Mouse (Mus musculus): ENCODE data around the gene Rabl6. TPM values are rescaled to one million over a fixed set of nuclear protein-coding genes. Genes with fewer than 3 reads are reported as not detected.

Rabl6 gene
- total RNA-seq, 2 experiments from 2014 or later, result 117 to 118 TPM

DNA sequence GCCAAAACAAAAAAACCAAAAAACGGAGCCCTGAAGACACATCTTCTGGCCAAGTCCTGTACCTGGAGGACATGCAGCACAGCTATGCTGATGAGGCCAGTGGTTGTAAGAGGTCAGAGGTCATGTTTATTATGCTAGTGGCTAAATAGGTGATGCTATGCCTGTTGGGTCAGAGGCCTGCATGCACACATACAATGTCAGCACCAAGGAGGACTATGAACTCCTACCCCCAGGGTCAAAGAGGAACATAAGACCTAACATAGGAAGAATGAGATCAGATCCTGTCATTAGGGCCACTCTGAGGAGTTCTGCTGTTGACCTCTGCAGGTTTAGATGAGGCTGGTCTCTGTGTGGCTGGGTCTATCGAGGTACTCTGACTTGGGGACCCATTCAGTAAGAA, 8.3 kb downstream of the Rabl6 start:
- intact Hi-C loops (cut with DNase I), result no loop called here
- DNase-seq (ENCODE audit: low spot score in 2 of 2), result no peak

DNA sequence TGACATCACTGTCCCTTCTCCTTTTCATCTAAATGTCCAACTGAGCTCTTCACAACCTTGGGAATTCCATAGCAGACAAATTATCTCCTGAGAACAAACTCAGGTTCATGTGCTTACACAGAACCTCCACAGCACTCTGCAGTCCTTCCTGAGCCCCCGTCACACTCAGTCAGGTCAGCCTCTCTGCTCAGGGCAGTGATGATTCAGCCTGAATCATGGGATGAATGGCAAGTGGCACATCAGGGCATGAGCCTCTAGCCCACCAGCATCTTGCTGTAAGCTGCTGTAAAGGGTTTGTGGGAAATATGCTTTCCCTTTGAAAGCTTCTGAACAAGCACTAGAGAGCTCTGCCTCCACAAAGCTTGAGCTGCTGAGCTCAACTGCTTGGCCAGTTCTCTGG, 9.6 kb downstream of the Rabl6 start:
- DNase-seq (ENCODE audit: low spot score in 2 of 2), result no peak
- intact Hi-C loops (cut with DNase I), result no loop called here

DNA sequence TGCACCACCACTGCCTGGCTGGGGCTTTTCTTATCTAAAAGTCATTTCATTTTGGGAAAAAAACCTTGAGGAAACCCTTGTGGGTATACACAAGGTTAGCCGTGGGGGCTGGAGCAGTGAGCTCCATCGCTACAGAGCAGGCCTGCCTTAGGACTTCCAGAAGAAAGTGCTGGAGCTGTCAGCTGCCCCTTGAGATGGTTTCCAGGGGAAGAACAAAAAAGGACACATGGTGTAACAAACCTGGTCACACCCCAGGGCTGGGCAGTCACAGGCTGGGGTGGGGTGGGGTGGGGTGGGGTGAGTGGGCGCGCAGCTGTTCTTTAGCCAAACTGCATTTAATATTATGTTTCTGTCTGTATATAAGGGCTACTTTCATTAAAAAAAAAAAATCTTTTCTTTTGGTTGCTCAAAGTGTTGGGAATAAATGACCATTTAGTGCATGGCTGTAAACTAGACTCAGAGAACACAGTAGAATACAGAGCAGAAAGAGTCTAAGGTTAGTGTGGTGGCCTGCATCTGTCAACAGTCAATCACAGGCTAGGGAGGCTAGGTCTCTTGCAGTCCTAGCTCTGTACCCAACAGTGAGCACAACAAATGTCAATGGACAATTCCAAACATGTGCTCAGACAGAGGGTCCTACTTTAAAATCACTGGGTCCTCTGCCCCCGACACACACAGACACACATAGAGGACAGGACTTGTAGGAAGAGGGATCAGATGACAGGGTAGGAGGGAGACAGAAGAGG, 11.4 kb downstream of the Rabl6 start:
- intact Hi-C loops (cut with DNase I), result no loop called here
- DNase-seq (ENCODE audit: low spot score in 2 of 2), result no peak

DNA sequence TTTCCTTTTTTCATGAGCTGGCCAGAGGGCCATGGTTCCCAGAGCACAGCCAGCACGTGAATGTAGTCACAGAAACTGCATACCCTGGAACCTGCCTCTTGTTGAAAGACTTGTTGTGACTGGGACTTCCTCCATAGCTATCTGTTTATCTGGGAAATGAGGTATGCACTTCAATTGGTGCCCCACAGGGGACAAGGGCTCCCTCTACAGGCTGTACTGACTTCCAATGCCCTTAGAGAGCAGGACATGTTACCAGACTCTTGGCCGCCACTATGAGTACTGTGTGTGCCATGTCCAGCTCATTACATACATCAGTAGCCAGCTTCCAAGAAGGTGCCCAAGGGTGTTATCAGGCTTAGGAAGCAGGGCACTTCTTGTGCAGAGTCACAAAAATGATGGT, 16.5 kb downstream of the Rabl6 start:
- DNase-seq (ENCODE audit: low spot score in 2 of 2), result peak; percentile 45 to 50
- intact Hi-C loops (cut with DNase I), result no loop called here

DNA sequence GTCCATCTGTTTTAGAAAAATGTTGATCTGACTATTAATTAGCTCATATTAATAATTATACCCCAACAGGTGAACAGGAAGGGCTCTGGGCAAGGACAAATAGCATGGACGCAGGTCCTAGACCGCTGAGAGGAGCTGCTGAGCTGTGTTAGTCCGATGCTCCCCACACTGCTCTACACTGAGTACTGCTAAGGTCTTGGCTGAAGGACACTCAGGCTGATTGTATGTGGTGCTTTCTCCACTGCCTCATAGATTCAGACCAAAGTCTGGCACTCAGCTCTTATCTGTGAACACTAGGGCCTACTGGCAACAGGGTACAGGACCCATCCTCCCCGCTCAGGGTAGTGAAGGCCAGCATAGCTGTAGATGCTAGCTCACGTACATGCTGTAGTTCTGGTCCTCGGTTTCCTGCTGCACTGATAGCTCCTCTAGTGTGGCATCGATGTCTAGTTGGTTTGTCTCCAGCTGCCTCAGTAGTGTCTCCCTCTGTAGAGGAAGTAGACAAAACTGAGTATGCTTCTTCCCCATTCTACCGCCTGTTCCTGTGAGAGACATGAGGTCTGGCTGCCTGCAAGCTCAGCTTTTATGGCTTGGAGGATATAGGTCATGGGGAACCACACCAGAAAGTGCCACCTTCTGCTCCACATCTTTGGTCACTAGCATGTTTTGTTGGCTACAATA, 20.0 kb downstream of the Rabl6 start:
- intact Hi-C loops (cut with DNase I), result no loop called here
- peak in 1 of 2 experiments; percentile 47 for DNase-seq (ENCODE audit: low spot score in 2 of 2)

DNA sequence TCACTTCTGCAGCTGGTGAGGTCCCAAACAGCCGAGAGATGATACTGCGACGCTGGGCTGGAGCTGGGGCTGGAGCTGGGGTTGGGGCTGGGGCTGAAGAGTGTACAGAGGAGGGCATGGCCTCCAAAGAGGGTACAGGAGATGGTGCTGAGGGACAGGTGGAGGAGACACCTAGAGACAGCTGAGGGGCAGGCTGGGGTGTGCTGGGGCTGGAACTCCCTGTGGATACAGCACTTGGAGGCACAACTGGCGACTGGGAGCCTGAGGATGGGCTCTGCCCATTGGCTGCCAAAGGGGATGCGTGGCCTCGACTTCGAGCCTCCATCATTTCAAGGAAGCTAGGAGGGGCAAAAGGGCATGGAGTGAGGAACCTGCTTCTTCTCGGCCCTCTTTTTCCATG, 21.0 kb downstream of the Rabl6 start:
- DNase-seq (ENCODE audit: low spot score in 2 of 2), result no peak
- intact Hi-C loops (cut with DNase I), result no loop called here

DNA sequence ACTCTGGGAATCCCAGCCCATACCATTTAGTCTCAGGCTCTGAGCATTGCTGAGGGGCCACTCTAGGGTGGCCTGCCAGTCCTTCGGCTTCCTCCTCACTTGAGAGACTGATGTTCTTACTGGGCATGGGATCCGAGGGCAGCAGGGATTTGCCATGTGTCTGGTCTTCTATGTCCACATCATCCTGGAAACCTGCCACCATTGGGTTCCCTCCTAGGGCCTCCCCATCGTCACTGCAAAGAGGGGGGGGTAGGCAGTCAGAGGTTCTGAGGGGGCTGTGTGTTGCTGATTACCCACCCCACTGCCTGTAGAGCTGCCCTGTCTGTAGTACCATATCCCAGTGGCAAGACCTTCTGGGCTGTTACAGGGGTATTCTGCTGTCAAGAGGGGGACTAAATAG, 22.7 kb downstream of the Rabl6 start:
- intact Hi-C loops (cut with DNase I), result no loop called here
- no peak for DNase-seq (ENCODE audit: low spot score in 2 of 2)

DNA sequence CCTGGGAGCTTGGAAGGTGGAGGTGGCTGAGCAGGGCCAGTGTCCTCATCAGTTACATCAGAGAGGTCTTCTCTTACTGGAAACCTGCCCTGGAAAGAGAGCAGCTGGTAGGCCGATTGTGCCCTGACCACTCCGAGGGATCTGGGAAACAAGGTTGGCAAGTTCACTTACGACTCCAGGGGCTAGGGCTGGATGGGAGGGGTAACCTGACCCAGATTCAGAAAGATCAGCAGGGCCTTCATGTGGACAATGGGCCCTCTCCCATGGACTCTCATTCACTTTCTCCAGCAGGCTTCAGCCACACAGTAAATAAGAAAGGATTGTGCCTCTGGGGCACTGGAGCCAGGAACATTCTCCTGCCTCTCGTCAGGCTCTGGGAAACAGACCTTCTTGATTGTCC, 23.5 kb downstream of the Rabl6 start:
- intact Hi-C loops (cut with DNase I), result no loop called here
- no peak for DNase-seq (ENCODE audit: low spot score in 2 of 2)

DNA sequence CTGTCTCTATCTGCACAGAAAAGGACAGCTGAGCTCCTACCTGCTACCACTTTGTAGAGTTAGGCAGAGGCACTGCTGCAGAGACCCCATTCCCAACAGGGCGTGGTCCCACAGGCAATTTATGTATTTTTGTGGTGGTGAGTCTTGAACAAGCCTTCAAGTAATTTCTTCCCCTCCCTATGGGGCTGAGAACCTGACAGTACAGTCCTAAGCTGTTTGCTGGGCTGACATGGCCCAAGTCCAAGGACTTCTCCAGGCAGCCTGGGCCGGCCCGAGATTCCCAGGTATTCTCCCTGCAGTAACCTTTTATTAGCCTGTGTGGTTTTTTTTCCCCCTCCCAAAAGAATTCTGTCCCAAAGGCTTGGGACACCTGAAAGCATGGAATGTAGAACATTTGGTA, 24.2 kb downstream of the Rabl6 start:
- DNase-seq (ENCODE audit: low spot score in 2 of 2), result no peak
- intact Hi-C loops (cut with DNase I), result no loop called here

DNA sequence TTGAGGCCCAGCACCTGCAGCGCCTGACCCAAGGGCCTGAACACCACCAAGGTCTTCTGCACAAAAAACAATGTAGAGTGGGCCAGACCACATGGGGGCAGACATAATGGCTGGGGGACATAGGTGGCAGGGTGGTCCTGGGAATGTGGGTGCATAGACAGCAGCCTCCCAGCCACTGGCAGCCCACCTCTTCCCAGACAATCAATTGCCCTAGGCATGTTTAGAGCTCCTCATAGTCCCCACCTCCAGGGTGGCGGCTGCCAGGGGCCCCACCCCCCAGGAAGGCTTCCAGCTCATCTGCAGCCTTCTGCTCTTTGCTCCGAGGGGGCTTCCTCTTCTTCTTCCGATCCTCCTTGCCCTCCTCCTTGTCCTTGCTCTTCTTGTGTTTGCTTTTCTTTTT, 24.8 kb downstream of the Rabl6 start:
- intact Hi-C loops (cut with DNase I), result no loop called here

DNA sequence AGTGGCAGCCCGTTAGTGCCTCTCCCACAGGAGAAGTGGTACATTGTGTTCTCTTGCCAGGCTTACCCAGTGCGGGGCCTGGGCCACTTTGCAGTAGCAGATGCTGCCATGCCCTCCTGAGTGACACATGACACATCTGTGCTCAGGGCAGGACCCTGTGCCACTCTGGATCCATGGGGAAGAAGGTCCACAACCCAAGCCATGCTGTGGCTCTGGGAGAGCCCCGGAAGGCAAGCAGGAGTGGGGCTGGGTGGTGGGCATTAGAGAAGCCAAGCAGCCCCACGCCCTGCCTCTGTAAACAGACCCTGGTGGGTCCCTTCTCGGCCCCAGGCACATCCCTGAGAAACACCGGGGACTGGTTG, 25.2 kb downstream of the Rabl6 start:
- DNase-seq (ENCODE audit: low spot score in 2 of 2), result peak in 1 of 2 experiments; percentile 23
- intact Hi-C loops (cut with DNase I), result no loop called here

More for the DNA sequence above, 24.8 kb downstream of the Rabl6 start:
- no peak for DNase-seq (ENCODE audit: low spot score in 2 of 2)

DNA sequence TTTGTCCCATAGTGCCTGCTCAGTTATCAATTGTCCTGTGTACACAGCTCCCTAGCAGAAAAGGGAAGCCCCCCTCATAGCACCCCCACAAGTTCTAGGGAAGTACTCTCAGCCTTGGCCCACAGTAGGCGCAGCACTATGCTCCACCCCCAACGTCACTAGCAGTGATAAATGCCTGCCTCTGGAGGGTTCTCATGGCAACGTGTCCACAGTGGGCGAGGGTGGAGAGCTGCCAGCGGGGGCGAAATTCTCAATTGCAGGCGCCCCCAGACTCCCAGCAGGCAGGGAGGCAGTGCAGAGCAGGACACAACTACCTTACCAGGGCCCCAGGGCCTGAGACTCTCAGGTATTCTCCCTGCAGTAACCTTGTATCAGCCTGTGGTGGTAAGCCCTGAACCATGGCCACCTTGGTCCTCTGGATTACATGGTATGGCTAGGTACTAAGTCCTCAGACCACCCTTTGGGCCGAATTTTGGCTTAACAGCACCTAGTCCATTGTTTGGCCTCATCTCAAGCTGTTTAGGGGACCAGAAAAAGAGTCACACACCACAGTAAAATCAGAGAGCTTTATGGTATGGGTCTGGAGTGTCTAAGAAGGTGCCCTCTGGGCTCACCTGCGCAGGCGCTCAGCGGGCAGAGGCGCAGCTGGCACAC, 25.7 kb downstream of the Rabl6 start:
- DNase-seq (ENCODE audit: low spot score in 2 of 2), result peak; percentile 90 to 94
- intact Hi-C loops (cut with DNase I), result no loop called here

DNA sequence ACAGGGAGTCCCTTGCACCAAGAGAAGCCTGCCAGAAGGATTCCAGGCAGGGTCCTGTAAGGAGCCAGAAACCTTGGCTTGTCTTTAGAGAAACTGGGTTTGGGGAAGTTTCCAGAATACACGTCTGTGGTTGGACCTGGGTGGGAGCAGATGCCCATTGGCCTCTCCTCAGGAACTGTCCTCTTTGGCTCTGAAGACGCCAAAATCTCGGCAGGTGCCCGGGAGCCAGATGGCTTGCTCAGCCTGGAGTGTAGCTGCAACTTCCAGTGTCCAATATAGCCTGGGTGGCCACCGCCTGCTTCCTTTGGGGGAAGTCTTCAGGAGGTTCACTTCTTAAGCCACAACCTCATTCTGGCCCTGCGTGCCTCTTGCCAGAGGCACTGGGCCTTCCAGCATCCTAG, 26.4 kb downstream of the Rabl6 start:
- DNase-seq (ENCODE audit: low spot score in 2 of 2), result no peak
- intact Hi-C loops (cut with DNase I), result no loop called here

DNA sequence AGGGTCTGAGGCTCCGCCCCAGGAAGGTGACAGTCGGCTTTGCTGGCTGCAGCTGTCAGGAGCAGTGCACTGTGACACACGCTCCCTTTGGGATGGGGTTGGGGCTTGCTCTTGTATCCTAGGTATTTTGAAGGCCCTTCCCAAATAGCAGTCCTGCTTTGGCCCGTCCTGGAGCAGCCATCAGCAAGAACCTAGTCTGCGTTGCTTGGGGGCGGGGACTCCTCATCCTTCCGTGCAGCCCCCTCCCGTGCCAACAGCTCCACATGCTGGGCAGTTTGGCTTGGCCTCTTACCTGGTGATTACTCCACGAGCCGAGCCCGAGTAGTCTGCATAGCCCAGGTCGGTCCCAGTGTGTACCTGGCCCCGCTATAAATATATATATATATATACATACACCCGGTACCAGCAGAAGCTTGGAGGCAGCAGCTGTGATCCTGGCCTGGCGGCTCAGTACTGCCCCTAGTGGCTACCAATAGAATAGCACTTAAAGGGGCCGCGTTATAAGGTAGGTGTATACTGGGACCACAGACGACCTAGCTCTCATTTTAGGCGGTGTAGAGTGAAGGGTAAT, 26.9 kb downstream of the Rabl6 start, which contains the start of gene Ajm1:
Gene Ajm1 (minus strand): TSS at position 464 of the 571 bp plus-strand sequence.
- peak; percentile 80 to 93 for DNase-seq (ENCODE audit: low spot score in 2 of 2)
- intact Hi-C loops (cut with DNase I), result no loop called here

DNA sequence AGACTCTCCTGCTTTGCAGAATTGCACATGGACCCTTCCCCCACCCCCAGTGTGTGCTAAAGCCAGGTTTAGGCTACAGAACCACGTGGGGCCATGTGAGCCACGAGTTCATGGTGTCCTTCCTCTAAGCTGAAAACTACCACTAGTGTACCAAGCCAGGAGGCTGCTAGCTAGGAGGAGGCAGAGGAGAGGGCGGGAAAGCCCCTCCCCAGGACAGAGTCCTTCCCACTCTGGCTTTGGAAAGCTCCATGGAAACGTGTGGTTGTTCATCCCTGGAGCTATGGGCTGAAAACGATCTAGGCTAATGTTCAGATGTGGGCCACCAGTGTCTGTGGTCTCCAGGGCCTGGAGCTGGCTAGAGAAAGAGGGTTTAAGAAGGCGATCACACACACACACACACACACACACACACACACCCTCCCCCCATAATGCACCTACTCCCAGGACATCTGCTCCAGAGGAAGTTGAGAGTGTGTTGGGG, 27.7 kb downstream of the Rabl6 start:
- intact Hi-C loops (cut with DNase I), result no loop called here
- peak in 1 of 2 experiments; percentile 78 for DNase-seq (ENCODE audit: low spot score in 2 of 2)

DNA sequence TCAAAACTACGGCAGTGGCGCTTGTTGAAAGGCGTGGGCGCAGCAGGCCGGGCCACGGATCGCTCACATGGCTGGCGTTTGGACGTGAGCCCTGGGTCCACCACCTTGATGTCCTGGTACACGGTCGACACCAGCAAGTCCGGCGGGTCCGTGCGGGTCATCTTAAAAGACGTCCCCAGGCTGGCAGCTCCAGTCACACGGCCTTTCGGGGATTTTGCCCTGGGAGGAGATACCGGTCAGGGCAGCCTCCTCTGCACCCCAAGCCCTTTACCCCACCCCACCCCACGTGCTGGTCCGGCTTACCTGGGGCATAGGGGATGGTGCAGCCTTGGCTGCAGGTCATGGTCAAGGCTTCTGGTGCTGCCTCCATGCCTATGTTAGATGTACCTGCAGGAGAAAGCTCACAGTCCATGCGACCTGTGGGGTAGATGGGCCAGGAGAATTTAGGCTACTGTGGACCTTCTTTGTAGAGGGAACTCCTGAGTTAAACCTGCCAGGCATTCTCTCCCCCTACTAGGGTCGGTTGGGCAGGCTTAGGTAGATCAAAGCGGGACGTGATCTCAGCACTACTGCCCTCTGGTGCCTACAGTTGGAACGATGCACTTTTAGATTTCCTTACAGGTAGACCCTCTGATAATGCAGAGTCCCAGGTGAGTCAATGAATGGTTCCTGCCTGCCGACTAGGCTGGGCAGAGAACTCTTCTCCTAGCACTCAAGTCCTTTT, 28.4 kb downstream of the Rabl6 start:
- DNase-seq (ENCODE audit: low spot score in 2 of 2), result peak; percentile 70 to 73
- intact Hi-C loops (cut with DNase I), result no loop called here

DNA sequence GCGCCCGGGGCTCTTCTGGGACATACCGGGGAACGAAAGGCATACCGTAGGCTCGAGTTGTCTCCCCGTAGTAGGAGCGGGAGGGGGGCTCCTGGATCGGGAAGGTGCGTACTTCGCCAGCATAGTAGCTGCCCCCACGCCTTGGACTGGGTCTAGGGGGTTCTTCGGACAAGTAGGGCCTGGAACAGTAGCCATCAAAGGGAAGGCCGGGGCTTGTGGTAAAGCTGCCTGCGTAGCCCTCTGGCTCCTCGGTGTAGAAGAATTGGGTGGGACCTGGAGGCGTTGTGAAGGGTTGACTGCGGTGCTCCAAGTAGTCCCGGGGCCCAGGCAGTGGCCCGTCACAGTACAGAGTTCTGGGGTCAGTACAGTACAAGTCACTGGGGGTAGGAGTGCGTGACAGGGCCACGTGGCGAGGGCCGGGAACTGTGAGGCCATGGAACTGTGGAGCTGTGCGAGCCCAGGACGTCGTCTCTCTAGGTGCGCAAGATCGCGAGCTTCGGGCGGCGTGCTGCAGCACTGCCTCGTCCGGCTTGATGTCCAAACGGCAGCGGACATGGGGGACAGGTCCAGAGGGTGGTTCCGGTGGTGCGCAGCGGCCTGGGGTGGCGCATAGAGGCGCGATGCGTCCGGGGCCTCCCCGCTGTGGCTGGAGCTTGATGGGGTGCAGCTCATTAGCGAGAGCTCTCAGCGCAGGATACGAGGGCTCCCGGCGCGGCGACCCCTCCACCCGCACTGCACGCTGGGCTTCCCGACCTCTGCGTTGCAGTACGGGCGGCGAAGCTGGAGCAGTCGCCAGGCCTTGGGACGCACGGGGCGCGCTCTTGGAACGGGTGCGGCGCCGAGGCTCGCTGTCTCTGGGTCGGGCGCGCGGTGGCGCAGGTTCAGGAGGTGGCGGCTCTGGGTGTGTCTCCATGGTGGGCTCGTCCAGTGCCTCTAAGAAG, 29.3 kb downstream of the Rabl6 start:
- no peak for DNase-seq (ENCODE audit: low spot score in 2 of 2)
- intact Hi-C loops (cut with DNase I), result no loop called here

DNA sequence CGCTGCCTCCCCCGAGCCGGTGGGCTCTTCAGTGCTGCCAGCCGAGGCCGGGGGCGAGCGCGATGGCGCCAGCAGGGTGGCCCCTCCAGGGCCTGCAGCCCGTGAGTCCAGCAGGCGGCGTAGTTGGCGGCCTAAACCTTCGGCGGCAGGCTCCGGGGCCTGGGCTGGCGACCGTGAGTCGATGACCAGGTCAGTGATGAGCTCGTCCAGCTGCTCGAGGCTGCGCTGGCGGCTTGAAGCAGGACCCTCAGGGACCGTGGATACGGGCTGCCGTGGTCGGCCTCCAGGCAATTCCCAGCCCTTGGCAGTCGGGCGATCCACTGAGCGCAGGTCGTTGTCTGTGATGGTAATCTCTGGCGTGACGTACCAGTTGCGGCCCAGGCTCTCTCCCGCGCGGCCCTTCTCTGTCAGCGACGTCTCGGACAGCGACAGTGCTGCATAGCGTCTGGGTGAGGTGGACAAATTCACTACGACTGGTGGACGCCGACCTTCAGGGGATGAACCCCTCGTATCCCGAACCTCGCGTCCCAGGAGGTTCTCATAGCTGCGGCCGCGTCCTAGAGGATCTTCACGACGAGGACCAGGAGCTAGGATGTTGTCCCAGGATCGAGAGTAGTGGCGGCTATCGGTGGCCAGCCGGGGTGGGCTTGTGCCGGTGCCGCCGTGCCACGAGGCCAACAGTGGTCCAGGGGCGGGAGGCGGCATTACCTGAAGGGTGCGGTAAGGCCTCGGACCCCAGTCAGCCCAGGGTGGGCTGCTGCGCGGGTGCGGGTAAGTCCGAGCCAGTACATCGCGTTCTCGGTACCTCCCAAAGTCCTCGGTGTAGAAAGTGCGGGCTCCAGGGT, 30.1 kb downstream of the Rabl6 start:
- intact Hi-C loops (cut with DNase I), result no loop called here
- no peak for DNase-seq (ENCODE audit: low spot score in 2 of 2)
